Mouse (Mus musculus) erythroblast, embryonic 14.5 days (primary cell): ENCODE data around the gene Tns4. TPM values are rescaled to one million over a fixed set of nuclear protein-coding genes. Genes with fewer than 3 reads are reported as not detected.

Experiments
- H3K27me3 ChIP-seq: 2 replicates; pipeline ENCODE4 v1.6.1; 2012; ENCODE audit warnings: inconsistent platforms; ENCODE audit not compliant: control insufficient read depth
- H3K36me3 ChIP-seq: 2 replicates; pipeline ENCODE4 v1.6.1; 2012; ENCODE audit warnings: mild to moderate bottlenecking, inconsistent platforms; ENCODE audit not compliant: control insufficient read depth
- H3K4me1 ChIP-seq: 2 replicates; pipeline ENCODE4 v1.6.1; 2012; ENCODE audit warnings: inconsistent platforms; ENCODE audit not compliant: control insufficient read depth
- H3K4me3 ChIP-seq: replicated peaks from 2 replicates; pipeline ENCODE3; 2012; ENCODE audit warnings: moderate library complexity, mild to moderate bottlenecking, inconsistent platforms
- H3K9me3 ChIP-seq: 2 replicates; pipeline ENCODE4 v1.6.1; 2012; ENCODE audit warnings: low read length, inconsistent platforms, mixed read lengths; ENCODE audit not compliant: control insufficient read depth
- GATA1 ChIP-seq: IDR thresholded peaks from 2 replicates; pipeline ENCODE4 v1.6.1; 2012; ENCODE audit warnings: low read length, inconsistent platforms, mixed read lengths
- TAL1 ChIP-seq: IDR thresholded peaks from 3 replicates; pipeline ENCODE4 v1.6.1; 2012; ENCODE audit warnings: low read length, inconsistent platforms, mixed read lengths
- polyA plus RNA-seq: library from polyadenylated mRNA; stranded (reverse); fragments of >175 nt; gene quantifications from 2 replicates; pipeline ENCODE4 v1.2.3, GENCODE M21; 2012

Tns4 gene
- polyA plus RNA-seq, 1 experiment, result not detected

DNA sequence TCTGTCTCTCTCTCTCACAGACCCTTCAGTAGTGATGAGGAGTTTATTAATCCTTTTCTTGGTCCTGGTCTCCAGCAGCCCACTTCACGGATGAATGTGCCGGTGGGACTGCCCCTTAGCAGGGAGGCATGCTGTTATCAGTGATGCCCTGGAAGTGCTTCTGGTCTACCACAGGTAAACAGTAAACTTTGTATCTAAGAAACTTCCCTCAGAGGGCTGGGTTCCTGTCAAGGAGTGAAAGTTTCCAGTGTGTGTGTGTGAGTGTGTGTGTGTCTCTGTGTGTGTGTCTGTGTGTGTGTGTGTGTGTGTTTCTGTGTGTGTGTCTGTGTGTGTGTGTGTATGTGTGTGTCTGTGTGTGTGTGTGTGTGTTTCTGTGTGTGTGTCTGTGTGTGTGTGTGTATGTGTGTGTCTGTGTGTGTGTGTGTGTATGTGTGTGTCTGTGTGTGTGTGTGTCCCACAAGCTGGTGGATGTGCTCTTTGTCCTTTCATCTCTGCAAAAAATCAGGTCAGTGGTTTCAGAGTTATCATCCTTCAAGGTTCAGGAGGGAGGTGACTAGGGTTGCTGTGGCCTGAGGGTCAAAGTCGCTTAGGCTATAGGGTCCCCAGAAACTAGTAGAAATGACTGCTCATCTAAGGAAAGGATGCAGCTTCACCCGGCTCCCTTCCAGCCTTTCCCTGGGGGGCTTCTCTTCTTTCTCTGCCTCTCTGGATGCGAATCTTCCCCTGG is 41.8 kb upstream of the Tns4 start:
- Histone ChIP-seq H3K4me1 (peaks cover 2% of the 10 kb centered on the region; the same call in 1 of the 2 replicates), H3K27me3 (peaks cover 11% of the 10 kb centered on the region), H3K36me3 (no peaks in the 10 kb centered on the region), H3K9me3 (no peaks in the 10 kb centered on the region), H3K4me3 (no peak overlapping the region)
- no peak for TF ChIP-seq TAL1
- TF ChIP-seq GATA1, result no peak

DNA sequence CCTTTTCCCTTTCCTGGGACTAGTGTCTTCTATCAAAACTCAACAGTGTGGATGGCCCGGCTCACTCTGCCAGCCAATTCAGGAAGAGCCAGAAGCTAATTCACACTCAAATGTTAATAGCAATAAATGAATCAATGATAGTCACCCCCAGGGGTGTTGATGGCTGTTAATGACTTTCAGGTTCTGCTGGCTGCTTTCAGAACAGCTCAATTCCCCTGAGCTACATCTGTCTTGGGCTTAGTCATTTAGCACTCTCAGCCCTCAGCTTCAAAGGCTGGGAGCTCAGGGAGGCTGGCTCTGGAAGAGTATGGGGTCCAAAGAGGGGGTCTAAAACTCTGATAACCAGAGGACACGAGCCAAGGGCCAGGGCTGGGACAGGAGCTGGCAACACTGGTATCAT is 40.2 kb upstream of the Tns4 start:
- Histone ChIP-seq H3K36me3 (no peaks in the 10 kb centered on the region), H3K4me3 (no peak overlapping the region), H3K27me3 (peaks cover 11% of the 10 kb centered on the region), H3K4me1 (peaks cover 2% of the 10 kb centered on the region; the same call in 1 of the 2 replicates), H3K9me3 (no peaks in the 10 kb centered on the region)
- TF ChIP-seq GATA1 (no peak), TAL1 (no peak)

DNA sequence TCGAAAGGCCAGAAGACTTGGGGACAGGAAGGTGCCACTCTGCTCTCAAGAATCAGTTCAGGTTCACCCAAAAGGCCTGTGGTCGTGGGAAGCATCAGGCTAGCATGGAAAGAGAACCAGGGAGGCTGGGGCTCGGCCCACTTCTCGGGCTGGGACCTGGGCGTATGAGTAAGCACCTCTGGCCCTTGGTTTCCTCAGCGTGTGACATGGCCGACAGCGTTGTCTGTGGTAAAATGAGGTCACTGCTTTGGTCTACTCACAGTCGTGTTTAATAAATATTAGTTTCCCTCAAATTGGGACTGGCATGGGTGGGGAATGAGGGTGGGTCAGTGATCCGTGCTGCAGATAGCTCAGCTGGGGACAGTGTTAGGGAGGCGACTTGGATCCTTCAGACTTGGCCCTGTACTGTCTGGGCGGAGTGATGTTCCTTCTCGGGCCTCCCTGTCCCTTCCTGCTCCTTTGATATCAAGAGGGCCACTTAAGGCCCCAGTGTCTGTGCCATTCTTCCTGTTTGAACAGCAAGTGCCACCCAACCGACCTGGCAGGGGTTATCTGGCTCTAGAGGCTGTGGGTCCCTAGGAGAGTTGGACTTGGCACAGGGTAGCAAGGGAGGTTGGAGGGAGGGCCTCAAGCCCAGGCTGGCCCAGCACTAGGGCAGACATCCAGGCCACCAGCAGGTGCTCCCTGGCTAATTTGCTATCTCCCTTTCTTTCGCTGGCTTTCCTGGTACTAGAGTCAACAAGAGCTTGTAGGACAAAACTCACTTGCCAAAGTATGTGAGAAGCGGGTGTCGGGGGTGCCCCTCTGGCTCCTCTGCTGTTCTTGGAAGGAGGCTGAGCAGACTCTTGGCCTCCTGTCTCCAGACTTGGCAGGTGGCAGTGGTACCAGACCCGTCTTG is 38.9 kb upstream of the Tns4 start:
- TF ChIP-seq GATA1, result no peak
- TF ChIP-seq TAL1, result no peak
- Histone ChIP-seq H3K4me1 (peaks cover 2% of the 10 kb centered on the region; the same call in 1 of the 2 replicates), H3K4me3 (no peak overlapping the region), H3K27me3 (peaks cover 11% of the 10 kb centered on the region), H3K9me3 (no peaks in the 10 kb centered on the region), H3K36me3 (no peaks in the 10 kb centered on the region)

DNA sequence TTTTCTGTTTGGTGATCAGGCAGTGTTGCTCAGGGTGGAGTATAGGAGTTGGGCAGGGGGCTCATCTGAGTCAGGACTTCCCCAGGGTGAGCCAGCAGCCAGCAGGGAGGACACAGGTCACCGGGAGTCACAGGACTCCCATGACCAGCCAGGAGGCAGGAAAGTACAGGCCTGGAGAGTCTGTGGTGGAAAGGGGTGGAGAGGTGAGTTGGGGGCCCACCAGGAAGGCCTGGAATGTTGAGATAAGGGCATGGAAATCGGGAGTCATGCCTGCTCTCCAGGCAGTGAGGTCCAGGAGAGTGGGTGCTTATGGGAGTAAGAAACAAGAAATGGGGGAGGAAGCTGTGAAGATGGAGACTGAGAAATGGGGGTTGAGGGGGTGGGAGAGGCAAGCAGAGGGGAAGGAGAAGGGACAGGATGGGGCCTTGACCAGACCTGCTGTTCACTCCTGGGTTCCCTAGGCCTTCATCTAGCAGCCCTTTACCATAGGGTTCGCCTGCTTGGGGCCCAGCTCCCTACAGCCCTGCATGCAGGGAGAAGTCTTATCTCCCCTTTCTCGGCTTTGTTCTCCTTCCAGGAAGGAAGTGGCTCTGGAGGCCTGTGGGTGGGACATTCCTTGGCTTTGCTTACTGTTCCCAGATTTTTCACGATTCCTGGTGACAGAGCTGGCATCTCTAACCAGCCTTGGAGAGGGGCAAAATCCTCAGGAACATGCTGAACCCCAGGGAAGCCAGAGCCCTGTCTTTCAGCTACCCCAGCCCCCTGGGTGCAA is 37.6 kb upstream of the Tns4 start:
- TF ChIP-seq GATA1 (no peak), TAL1 (no peak)
- Histone ChIP-seq H3K27me3 (peaks cover 3% of the 10 kb centered on the region), H3K4me3 (no peak overlapping the region), H3K4me1 (peaks cover 2% of the 10 kb centered on the region; the same call in 1 of the 2 replicates), H3K9me3 (no peaks in the 10 kb centered on the region), H3K36me3 (no peaks in the 10 kb centered on the region)

DNA sequence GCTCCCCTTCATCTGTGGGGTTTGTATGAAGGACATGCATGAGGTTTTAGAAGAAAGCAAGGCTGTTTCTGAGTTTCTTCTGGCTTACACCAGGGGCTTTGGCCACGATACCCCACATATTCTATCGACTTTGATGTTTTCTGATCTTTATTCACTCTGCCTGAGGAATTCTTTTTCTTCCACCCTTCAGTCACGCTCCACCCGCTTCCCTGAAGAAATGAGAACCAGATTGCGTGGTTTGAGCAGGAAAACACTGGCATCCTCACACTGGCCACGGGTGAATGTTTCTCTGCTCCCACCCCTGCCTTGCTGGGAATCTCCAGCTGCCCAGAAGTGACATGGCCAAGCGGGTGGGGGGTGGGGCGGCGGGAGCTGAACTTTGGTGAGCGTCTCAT is 35.5 kb upstream of the Tns4 start:
- Histone ChIP-seq H3K4me1 (peaks cover 2% of the 10 kb centered on the region; the same call in 1 of the 2 replicates), H3K4me3 (no peak overlapping the region), H3K9me3 (no peaks in the 10 kb centered on the region), H3K27me3 (no peaks in the 10 kb centered on the region), H3K36me3 (no peaks in the 10 kb centered on the region)
- TF ChIP-seq GATA1 (no peak), TAL1 (no peak)

DNA sequence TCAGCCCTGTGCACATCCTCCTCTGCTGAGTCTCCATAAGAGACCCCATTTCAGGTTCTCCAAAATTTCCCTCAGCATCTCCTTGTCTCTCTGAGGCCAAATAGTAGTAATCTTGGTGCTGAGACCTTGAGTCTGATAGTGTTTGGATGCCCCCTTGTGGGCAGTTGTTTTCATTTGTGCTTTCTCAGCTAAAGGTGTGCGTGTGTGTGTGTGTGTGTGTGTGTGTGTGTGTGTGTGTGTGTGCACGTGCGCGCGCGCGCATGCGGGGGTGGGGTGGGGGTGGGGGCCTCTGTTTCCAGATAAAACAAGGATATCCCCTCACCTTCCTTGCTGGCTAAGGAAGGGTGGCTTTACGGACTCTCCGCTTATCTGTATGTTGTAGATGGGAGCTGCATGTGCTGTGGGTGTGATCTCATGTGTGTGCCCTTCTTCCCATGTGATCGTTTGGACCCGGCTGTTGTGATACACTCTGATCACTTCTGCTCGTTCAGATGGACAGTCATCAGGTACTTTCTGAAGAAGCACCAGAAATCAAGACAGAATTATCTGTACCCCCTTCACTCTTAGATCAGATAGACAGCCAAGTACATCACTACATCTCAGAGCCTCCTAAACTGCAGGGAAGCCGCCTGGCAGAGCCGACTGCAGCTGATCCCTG is 35.0 kb upstream of the Tns4 start:
- H3K9me3 ChIP-seq, result no peaks in the 10 kb centered on the region
- no peaks in the 10 kb centered on the region for H3K27me3 ChIP-seq
- H3K4me3 ChIP-seq, result no peak overlapping the region
- H3K36me3 ChIP-seq, result no peaks in the 10 kb centered on the region
- no peak for TF ChIP-seq GATA1
- TF ChIP-seq TAL1, result no peak
- peaks cover 2% of the 10 kb centered on the region; the same call in 1 of the 2 replicates for H3K4me1 ChIP-seq

DNA sequence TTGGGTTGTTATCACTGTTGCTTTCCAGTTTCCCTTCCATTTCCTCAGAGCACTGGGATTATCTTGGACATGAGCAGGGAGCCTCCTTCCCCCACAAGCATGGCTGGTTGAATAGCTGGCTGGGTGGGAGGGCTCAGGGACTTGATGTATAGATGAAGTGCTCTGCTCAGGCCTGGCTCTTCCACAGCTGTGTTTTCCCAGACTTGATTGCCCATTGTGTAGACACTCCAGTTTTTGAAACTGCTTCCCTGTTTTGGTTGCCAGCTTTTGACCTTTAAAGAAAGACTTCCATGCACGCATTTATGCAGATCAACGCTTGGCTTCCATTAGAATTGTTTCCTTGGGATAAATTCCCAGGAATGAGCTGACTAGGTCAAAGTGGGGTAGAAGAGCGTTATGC is 33.6 kb upstream of the Tns4 start:
- no peaks in the 10 kb centered on the region for H3K9me3 ChIP-seq
- H3K4me1 ChIP-seq, result no peaks in the 10 kb centered on the region; the same call in 1 of the 2 replicates
- H3K36me3 ChIP-seq, result no peaks in the 10 kb centered on the region
- TF ChIP-seq TAL1 (no peak), GATA1 (no peak)
- no peaks in the 10 kb centered on the region for H3K27me3 ChIP-seq
- no peak overlapping the region for H3K4me3 ChIP-seq

DNA sequence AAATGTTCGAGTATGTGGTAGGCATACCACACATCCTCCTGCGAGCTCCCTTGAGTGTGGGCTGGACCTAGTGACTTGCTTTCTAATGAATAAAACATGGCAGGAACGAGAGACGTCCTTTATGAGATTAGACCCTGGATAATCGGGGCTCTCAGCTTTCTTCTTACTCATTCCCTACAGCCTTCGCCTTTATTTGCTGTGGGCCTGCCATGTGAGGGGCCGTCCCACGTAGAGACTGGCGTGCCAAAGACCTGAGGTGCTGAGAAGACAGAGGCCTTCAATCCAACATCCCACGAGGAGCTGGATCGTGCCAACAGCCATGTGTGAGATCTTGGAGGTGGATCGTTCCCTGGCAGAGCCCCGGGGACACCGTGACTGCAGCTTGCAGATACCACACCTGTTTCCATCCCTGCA is 32.1 kb upstream of the Tns4 start:
- Histone ChIP-seq H3K36me3 (no peaks in the 10 kb centered on the region), H3K9me3 (no peaks in the 10 kb centered on the region), H3K27me3 (no peaks in the 10 kb centered on the region), H3K4me3 (no peak overlapping the region), H3K4me1 (no peaks in the 10 kb centered on the region)
- TF ChIP-seq TAL1, result no peak
- no peak for TF ChIP-seq GATA1
